Mouse (Mus musculus) limb, embryonic 11.5 days (tissue): ENCODE results near the gene Gabra3. TPM values are rescaled to one million over a fixed set of nuclear protein-coding genes. Genes with fewer than 3 reads are reported as not detected.
A peak's percentile ranks its signal among the peaks of the same experiment; 100 is the strongest.

Source experiments
- ATAC-seq: fragments of 200-750 bp; cut with Nextera tagmentation; 2 replicates; pipeline ENCODE4 v1.8.0; 2017; ENCODE audit warnings: low read depth; ENCODE audit not compliant: insufficient number of reproducible peaks, low FRiP score, low TSS enrichment
- DNase-seq: peaks from one replicate; pipeline ENCODE4 v3.0.0-alpha.2; 2015; ENCODE audit warnings: low spot score
- H3K27ac ChIP-seq: fragments of 300-500 bp; sonication (generic); replicated peaks from 2 replicates; pipeline ENCODE4 v1.5.1; 2014; ENCODE audit warnings: low read depth, mild to moderate bottlenecking, low read length
- H3K27me3 ChIP-seq: fragments of 300-500 bp; sonication (generic); 2 replicates; pipeline ENCODE4 v1.6.1; 2014; ENCODE audit warnings: mild to moderate bottlenecking, low read length, mixed read lengths; ENCODE audit not compliant: control insufficient read depth, insufficient read depth
- H3K36me3 ChIP-seq: fragments of 300-500 bp; sonication (generic); 2 replicates; pipeline ENCODE4 v1.6.1; 2014; ENCODE audit warnings: mild to moderate bottlenecking, low read length, moderate library complexity, mixed read lengths; ENCODE audit not compliant: control insufficient read depth, insufficient read depth
- H3K4me1 ChIP-seq: fragments of 300-500 bp; sonication (generic); 2 replicates; pipeline ENCODE4 v1.6.1; 2014; ENCODE audit warnings: low read length, mixed read lengths; ENCODE audit not compliant: control insufficient read depth, insufficient read depth
- H3K4me2 ChIP-seq: fragments of 300-500 bp; sonication (generic); 2 replicates; pipeline ENCODE4 v1.6.1; 2014; ENCODE audit warnings: low read depth, mild to moderate bottlenecking, moderate library complexity; ENCODE audit not compliant: severe bottlenecking
- H3K4me3 ChIP-seq: fragments of 300-500 bp; sonication (generic); 2 replicates; pipeline ENCODE4 v1.5.1; 2014; ENCODE audit warnings: low read depth, low read length
- H3K9ac ChIP-seq: fragments of 300-500 bp; sonication (generic); 2 replicates; pipeline ENCODE4 v1.6.1; 2014; ENCODE audit warnings: mild to moderate bottlenecking, low read length
- H3K9me3 ChIP-seq: fragments of 300-500 bp; sonication (generic); 2 replicates; pipeline ENCODE4 v1.6.1; 2016; ENCODE audit warnings: low read length; ENCODE audit not compliant: control insufficient read depth
- WGBS: fragments of 180-500 bp; shearing (Covaris S2); extraction: QIAGEN DNeasy Blood & Tissue Kit; methylation state at CpG from one replicate; pipeline ENCODE4 v1.1.7; 2014; 5-methylcytosine and 5-hydroxymethylcytosine counted together
- polyA plus RNA-seq: library from polyadenylated mRNA; unstranded; fragments of >200 nt; fragmentation: Nextera tagmentation; extraction: Ambion mirVana; gene quantifications from 2 replicates; pipeline ENCODE4 v1.2.1, GENCODE M21; 2014

Gene Gabra3
- 0.91 and 1.1 TPM in 2 replicates for polyA plus RNA-seq

- H3K36me3 ChIP-seq: no peaks in the 10 kb centered on the region
- H3K27me3 ChIP-seq: no peaks in the 10 kb centered on the region
- DNase-seq: peak; percentile 22
- H3K27ac ChIP-seq: no peak within 1 kb of the TSS
- H3K4me3 ChIP-seq: peak within 1 kb of the TSS; percentile 14; the same call in 1 of the 2 replicates
- H3K9me3 ChIP-seq: no peaks in the 10 kb centered on the region
- no peak for ATAC-seq
- H3K9ac ChIP-seq: no peak within 1 kb of the TSS
- 11% methylated on average over 4 of the region's 4 CpGs for WGBS
- H3K4me1 ChIP-seq: no peaks in the 10 kb centered on the region
- peak within 1 kb of the TSS; percentile 49 for H3K4me2 ChIP-seq
Observed at GRCm38 (mm10) chrX:72656230-72656898, at the start of gene Gabra3. Gene Gabra3, minus strand, starts transcription at chrX:72656848.

- Histone ChIP-seq H3K9ac (no peak overlapping the region), H3K9me3 (no peaks in the 10 kb centered on the region), H3K4me1 (no peaks in the 10 kb centered on the region), H3K27ac (no peak overlapping the region), H3K27me3 (no peaks in the 10 kb centered on the region), H3K36me3 (no peaks in the 10 kb centered on the region), H3K4me3 (peak overlapping the region; percentile 14; the same call in 1 of the 2 replicates), H3K4me2 (peak overlapping the region; percentile 49)
- DNase-seq: no peak
- WGBS: 15% methylated on average over 11 of the region's 11 CpGs
- ATAC-seq: no peak
Observed at GRCm38 (mm10) chrX:72655789-72656188, 859 bp downstream of the Gabra3 start.

GRCm38 (mm10) chrX:72655381-72655780, 1.3 kb downstream of the Gabra3 start:
- 18% methylated on average over 5 of the region's 5 CpGs for WGBS
- 0 out of 2 replicates have a peak, but pooled peaks have one; percentile 47 for ATAC-seq
- no peaks in the 10 kb centered on the region for H3K4me1 ChIP-seq
- H3K27ac ChIP-seq: no peak overlapping the region
- peak overlapping the region; percentile 49 for H3K4me2 ChIP-seq
- H3K9me3 ChIP-seq: no peaks in the 10 kb centered on the region
- H3K36me3 ChIP-seq: no peaks in the 10 kb centered on the region
- no peaks in the 10 kb centered on the region for H3K27me3 ChIP-seq
- no peak overlapping the region for H3K9ac ChIP-seq
- peak overlapping the region; percentile 14; the same call in 1 of the 2 replicates for H3K4me3 ChIP-seq
- DNase-seq: peak; percentile 22

GRCm38 (mm10) chrX:72650688-72651087, 6.0 kb downstream of the Gabra3 start:
- Histone ChIP-seq H3K9me3 (no peaks in the 10 kb centered on the region), H3K36me3 (no peaks in the 10 kb centered on the region), H3K9ac (no peak overlapping the region), H3K27ac (no peak overlapping the region), H3K27me3 (no peaks in the 10 kb centered on the region), H3K4me1 (no peaks in the 10 kb centered on the region), H3K4me2 (no peak overlapping the region), H3K4me3 (no peak overlapping the region)
- DNase-seq: no peak
- ATAC-seq: no peak
- WGBS: 58% methylated on average over 3 of the region's 3 CpGs

- DNase-seq (peak; percentile 20), ATAC-seq (no peak)
- no peak overlapping the region for H3K4me2 ChIP-seq
- no peaks in the 10 kb centered on the region for H3K36me3 ChIP-seq
- no peak overlapping the region for H3K27ac ChIP-seq
- H3K4me3 ChIP-seq: no peak overlapping the region
- no peaks in the 10 kb centered on the region for H3K27me3 ChIP-seq
- H3K9me3 ChIP-seq: no peaks in the 10 kb centered on the region
- H3K4me1 ChIP-seq: no peaks in the 10 kb centered on the region
- WGBS: 67% methylated on average over 2 of the region's 2 CpGs
- H3K9ac ChIP-seq: no peak overlapping the region
Observed at GRCm38 (mm10) chrX:72644691-72645090, 12.0 kb downstream of the Gabra3 start.

GRCm38 (mm10) chrX:72497284-72497683, 159.4 kb downstream of the Gabra3 start:
- DNase-seq: no peak
- Histone ChIP-seq H3K4me3 (no peak overlapping the region), H3K4me2 (no peak overlapping the region), H3K27me3 (no peaks in the 10 kb centered on the region), H3K36me3 (no peaks in the 10 kb centered on the region), H3K4me1 (no peaks in the 10 kb centered on the region), H3K27ac (no peak overlapping the region), H3K9ac (no peak overlapping the region), H3K9me3 (no peaks in the 10 kb centered on the region)
- no peak for ATAC-seq
- 82% methylated on average over 5 of the region's 5 CpGs for WGBS

GRCm38 (mm10) chrX:72489806-72490205, 166.8 kb downstream of the Gabra3 start:
- no peaks in the 10 kb centered on the region for H3K9me3 ChIP-seq
- no peaks in the 10 kb centered on the region for H3K36me3 ChIP-seq
- H3K9ac ChIP-seq: no peak overlapping the region
- WGBS: 91% methylated on average over 2 of the region's 2 CpGs
- no peaks in the 10 kb centered on the region for H3K27me3 ChIP-seq
- no peaks in the 10 kb centered on the region for H3K4me1 ChIP-seq
- no peak overlapping the region for H3K4me2 ChIP-seq
- no peak overlapping the region for H3K4me3 ChIP-seq
- ATAC-seq (no peak), DNase-seq (no peak)
- no peak overlapping the region for H3K27ac ChIP-seq

GRCm38 (mm10) chrX:72386758-72387157, 269.9 kb downstream of the Gabra3 start, which contains the start of gene Magea10:
Gene Magea10, minus strand, starts transcription at chrX:72386858.
- Histone ChIP-seq H3K4me1 (no peaks in the 10 kb centered on the region), H3K9ac (no peak within 1 kb of the TSS), H3K27me3 (no peaks in the 10 kb centered on the region), H3K4me3 (no peak within 1 kb of the TSS), H3K27ac (no peak within 1 kb of the TSS), H3K9me3 (no peaks in the 10 kb centered on the region), H3K4me2 (no peak within 1 kb of the TSS), H3K36me3 (no peaks in the 10 kb centered on the region)
- no peak for ATAC-seq
- no peak for DNase-seq
- WGBS: 93% methylated on average over 6 of the region's 6 CpGs
